Mouse (Mus musculus) heart, embryonic 13.5 days (tissue): ENCODE measurements around the gene Mov10l1. TPM values are rescaled to one million over a fixed set of nuclear protein-coding genes. Genes with fewer than 3 reads are reported as not detected.

Source experiments
- ATAC-seq: fragments of 200-750 bp; cut with Nextera tagmentation; 2 replicates; pipeline ENCODE4 v1.8.0; 2017; ENCODE audit warnings: moderate TSS enrichment; ENCODE audit not compliant: insufficient number of reproducible peaks, low FRiP score, low TSS enrichment; ENCODE audit errors: extremely low read depth
- H3K27ac ChIP-seq: fragments of 300-500 bp; sonication (generic); replicated peaks from 2 replicates; pipeline ENCODE4 v1.5.1; 2015; ENCODE audit warnings: moderate library complexity, mild to moderate bottlenecking, inconsistent platforms
- H3K27me3 ChIP-seq: fragments of 300-500 bp; sonication (generic); replicated peaks from 2 replicates; pipeline ENCODE4 v1.6.1; 2015; ENCODE audit warnings: mild to moderate bottlenecking, inconsistent platforms
- H3K36me3 ChIP-seq: fragments of 300-500 bp; sonication (generic); 2 replicates; pipeline ENCODE4 v1.6.1; 2015; ENCODE audit warnings: mild to moderate bottlenecking, inconsistent platforms
- H3K4me1 ChIP-seq: fragments of 300-500 bp; sonication (generic); 2 replicates; pipeline ENCODE4 v1.6.1; 2015; ENCODE audit warnings: inconsistent platforms
- H3K4me2 ChIP-seq: fragments of 300-500 bp; sonication (generic); 2 replicates; pipeline ENCODE4 v1.6.1; 2015; ENCODE audit warnings: inconsistent platforms, mild to moderate bottlenecking, moderate library complexity
- H3K4me3 ChIP-seq: fragments of 300-500 bp; sonication (generic); 2 replicates; pipeline ENCODE4 v1.5.1; 2015; ENCODE audit warnings: moderate library complexity, mild to moderate bottlenecking, inconsistent platforms
- H3K9ac ChIP-seq: fragments of 300-500 bp; sonication (generic); 2 replicates; pipeline ENCODE4 v1.6.1; 2015; ENCODE audit warnings: inconsistent platforms, mild to moderate bottlenecking, moderate library complexity
- H3K9me3 ChIP-seq: fragments of 300-500 bp; sonication (generic); 2 replicates; pipeline ENCODE4 v1.6.1; 2016; ENCODE audit warnings: inconsistent platforms
- WGBS: fragments of 180-500 bp; shearing (Covaris S2); methylation state at CpG from one replicate; pipeline ENCODE4 v1.1.7; 2015; ENCODE audit warnings: mixed read lengths; 5-methylcytosine and 5-hydroxymethylcytosine counted together
- polyA plus RNA-seq: library from polyadenylated mRNA; unstranded; fragments of >200 nt; fragmentation: Nextera tagmentation; extraction: Ambion mirVana; gene quantifications from 2 replicates; pipeline ENCODE4 v1.2.1, GENCODE M21; 2015

The Mov10l1 gene
- polyA plus RNA-seq, 1 experiment from 2014 or later = 62.8 TPM

- Histone ChIP-seq H3K4me3 (no peak overlapping the region), H3K4me1 (no peaks in the 10 kb centered on the region), H3K9me3 (no peaks in the 10 kb centered on the region), H3K27ac (no peak overlapping the region), H3K36me3 (peaks cover 100% of the 10 kb centered on the region), H3K27me3 (no peaks in the 10 kb centered on the region), H3K9ac (no peak overlapping the region), H3K4me2 (no peak overlapping the region)
- no peak for ATAC-seq
- 78% methylated on average over 5 of the region's 5 CpGs for WGBS
These were observed 119.9 kb downstream of the Mov10l1 start for GRCm38 (mm10) chr15:89102646-89103045.

- H3K9me3 ChIP-seq = no peaks in the 10 kb centered on the region
- H3K36me3 ChIP-seq = peaks cover 100% of the 10 kb centered on the region
- H3K27ac ChIP-seq = no peak overlapping the region
- no peaks in the 10 kb centered on the region for H3K4me1 ChIP-seq
- no peak for ATAC-seq
- 80% methylated on average over 10 of the region's 10 CpGs for WGBS
- H3K4me3 ChIP-seq = no peak overlapping the region
- no peak overlapping the region for H3K9ac ChIP-seq
- H3K4me2 ChIP-seq = no peak overlapping the region
- no peaks in the 10 kb centered on the region for H3K27me3 ChIP-seq
These were observed 121.2 kb downstream of the Mov10l1 start for GRCm38 (mm10) chr15:89103921-89104320.

- H3K9me3 ChIP-seq = no peaks in the 10 kb centered on the region
- 92% methylated on average over 8 of the region's 8 CpGs for WGBS
- no peak for ATAC-seq
- no peak overlapping the region for H3K4me3 ChIP-seq
- H3K27me3 ChIP-seq = no peaks in the 10 kb centered on the region
- no peak overlapping the region for H3K9ac ChIP-seq
- H3K36me3 ChIP-seq = peaks cover 100% of the 10 kb centered on the region
- H3K4me2 ChIP-seq = no peak overlapping the region
- H3K4me1 ChIP-seq = no peaks in the 10 kb centered on the region
- H3K27ac ChIP-seq = no peak overlapping the region
These were observed 121.7 kb downstream of the Mov10l1 start for GRCm38 (mm10) chr15:89104425-89104824.

Other genes starting within 250 kb of the Mov10l1 start
- gene Brd1, start 248.7 kb upstream of the Mov10l1 start, polyA plus RNA-seq = 10.4 and 11.0 TPM in 2 replicates
- 11.6 and 12.1 TPM in 2 replicates for gene Zbed4, start 231.2 kb upstream of the Mov10l1 start, polyA plus RNA-seq
- gene Alg12, start 163.6 kb upstream of the Mov10l1 start, polyA plus RNA-seq = 8.9 and 10.5 TPM in 2 replicates
- gene Creld2, start 163.3 kb upstream of the Mov10l1 start, polyA plus RNA-seq = 54.1 and 63.7 TPM in 2 replicates
- 51.8 and 57.0 TPM in 2 replicates for gene Pim3, start 120.7 kb upstream of the Mov10l1 start, polyA plus RNA-seq
- gene Ttll8, start 28.5 kb upstream of the Mov10l1 start, polyA plus RNA-seq = not detected in 2 replicates
- 0.05 TPM in 1 of 2 replicates, not detected in the other for gene Mlc1, start 3.9 kb upstream of the Mov10l1 start, polyA plus RNA-seq
- 1.6 and 2.1 TPM in 2 replicates for gene Panx2, start 76.8 kb downstream of the Mov10l1 start, polyA plus RNA-seq
- 52.4 and 52.7 TPM in 2 replicates for gene Trabd, start 92.2 kb downstream of the Mov10l1 start, polyA plus RNA-seq
- gene Selenoo, start 106.2 kb downstream of the Mov10l1 start, polyA plus RNA-seq = 10.8 and 11.6 TPM in 2 replicates
- 8.9 and 10.7 TPM in 2 replicates for gene Tubgcp6, start 140.2 kb downstream of the Mov10l1 start, polyA plus RNA-seq
- gene Hdac10, start 145.8 kb downstream of the Mov10l1 start, polyA plus RNA-seq = 14.0 and 15.0 TPM in 2 replicates
- gene Mapk12, start 157.8 kb downstream of the Mov10l1 start, polyA plus RNA-seq = 19.0 and 20.4 TPM in 2 replicates
- gene Mapk11, start 166.7 kb downstream of the Mov10l1 start, polyA plus RNA-seq = 3.8 and 4.0 TPM in 2 replicates
- gene Plxnb2, start 197.9 kb downstream of the Mov10l1 start, polyA plus RNA-seq = 84.6 and 99.0 TPM in 2 replicates
- gene Dennd6b, start 213.6 kb downstream of the Mov10l1 start, polyA plus RNA-seq = 17.4 and 17.9 TPM in 2 replicates
- 20.5 and 20.8 TPM in 2 replicates for gene Ppp6r2, start 228.6 kb downstream of the Mov10l1 start, polyA plus RNA-seq